In genomic region chr1:75359346-75359745, GRCm38 (mm10) we compare ENCODE assay signal across 9 mouse cellular contexts. TPM values are rescaled to one million over a fixed set of nuclear protein-coding genes. Genes with fewer than 3 reads are reported as not detected.
A peak's percentile ranks its signal among the peaks of the same experiment; 100 is the strongest.
DNase-seq lines count a peak whose midpoint lies in the region; ATAC-seq and TF ChIP-seq lines count a peak whose summit lies in the region.
"Had no signal": no experiment of that assay in that cellular context is flagged by ENCODE, and none has a peak within 500 bp of the region (broad histone marks: within the 10 kb centered on the region; RNA-seq: fewer than 3 reads in every experiment).

No protein-coding gene starts in this region.

- H3K27me3 ChIP-seq in embryonic facial prominence, embryonic 13.5 days: peaks cover 46% of the 10 kb centered on the region
- no peaks in the 10 kb centered on the region for H3K27me3 ChIP-seq in heart, embryonic 14.5 days (ENCODE audit: control insufficient read depth, insufficient read depth, low read length)
- peaks cover 67% of the 10 kb centered on the region for H3K27me3 ChIP-seq in midbrain, embryonic 10.5 days (ENCODE audit: low read depth, poor library complexity, severe bottlenecking)
- peaks cover 31% of the 10 kb centered on the region for H3K27me3 ChIP-seq in hindbrain, embryonic 16.5 days (replicated peaks; ENCODE audit: control insufficient read depth, insufficient read depth, low read length)

- H3K9me3 ChIP-seq in embryonic facial prominence, embryonic 13.5 days: no peaks in the 10 kb centered on the region
- no peaks in the 10 kb centered on the region for H3K9me3 ChIP-seq in heart, embryonic 14.5 days (ENCODE audit: control insufficient read depth, low read length)
- no peaks in the 10 kb centered on the region for H3K9me3 ChIP-seq in midbrain, embryonic 10.5 days (replicated peaks)
- no peaks in the 10 kb centered on the region for H3K9me3 ChIP-seq in hindbrain, embryonic 16.5 days (ENCODE audit: control insufficient read depth, low read length)
- H3K9me3 ChIP-seq: liver, embryonic 15.5 days had no signal

- TF ChIP-seq CTCF in layer of hippocampus, adult 2 months (conservative IDR thresholded peaks at IDR 0.05): no peak

- DNase-seq in layer of hippocampus, adult 2 months (ENCODE audit: low spot score in 2 of 2): peak in 1 of 2 experiments; percentile 13
- no peak for DNase-seq in layer of hippocampus, adult 8-10 months (ENCODE audit: low spot score in 2 of 2)
- DNase-seq in right cerebral cortex, postnatal 10 days (ENCODE audit: low spot score in 2 of 2): peak; percentile 74 to 82
- no peak for DNase-seq in midbrain, embryonic 10.5 days (ENCODE audit: low spot score)
- DNase-seq in ovary, adult 18-20 months (ENCODE audit: low spot score): no peak

- H3K4me3 ChIP-seq in layer of hippocampus, adult 2 months: no peak overlapping the region
- H3K4me3 ChIP-seq in embryonic facial prominence, embryonic 13.5 days: no peak overlapping the region
- H3K4me3 ChIP-seq in heart, embryonic 14.5 days (ENCODE audit: control insufficient read depth in 1 of 2, insufficient read depth in 1 of 2, low read depth in 1 of 2, low read length in 2 of 2): peak overlapping the region in 1 of 2 experiments; percentile 61; a peak in 1 of 4 replicates
- H3K4me3 ChIP-seq in midbrain, embryonic 10.5 days: no peak overlapping the region
- H3K4me3 ChIP-seq in hindbrain, embryonic 16.5 days (ENCODE audit: low read length): no peak overlapping the region

- peak overlapping the region; percentile 65 for H3K27ac ChIP-seq in layer of hippocampus, adult 2 months
- H3K27ac ChIP-seq in embryonic facial prominence, embryonic 13.5 days: no peak overlapping the region
- peak overlapping the region; percentile 92 to 98 for H3K27ac ChIP-seq in heart, embryonic 14.5 days (replicated peaks in 1 of 2; ENCODE audit: control insufficient read depth in 1 of 2, insufficient read depth in 1 of 2, low read depth in 2 of 2, low read length in 2 of 2)
- no peak overlapping the region for H3K27ac ChIP-seq in midbrain, embryonic 10.5 days (replicated peaks)
- no peak overlapping the region for H3K27ac ChIP-seq in hindbrain, embryonic 16.5 days (ENCODE audit: low read depth, low read length)
- H3K27ac ChIP-seq: liver, embryonic 15.5 days had no signal

- H3K4me1 ChIP-seq in embryonic facial prominence, embryonic 13.5 days: peaks cover 26% of the 10 kb centered on the region
- peaks cover 37 to 51% of the 10 kb centered on the region in 2 experiments for H3K4me1 ChIP-seq in heart, embryonic 14.5 days (ENCODE audit: control insufficient read depth in 2 of 2, insufficient read depth in 2 of 2, low read length in 2 of 2)
- H3K4me1 ChIP-seq in midbrain, embryonic 10.5 days: peaks cover 22% of the 10 kb centered on the region
- H3K4me1 ChIP-seq in hindbrain, embryonic 16.5 days (ENCODE audit: control insufficient read depth, insufficient read depth, low read depth, low read length): peaks cover 12% of the 10 kb centered on the region

- H3K9ac ChIP-seq in embryonic facial prominence, embryonic 13.5 days: no peak overlapping the region
- peak overlapping the region; percentile 92 for H3K9ac ChIP-seq in heart, embryonic 14.5 days (ENCODE audit: low read length)
- no peak overlapping the region for H3K9ac ChIP-seq in hindbrain, embryonic 16.5 days (ENCODE audit: low read depth, low read length)
- H3K9ac ChIP-seq: liver, embryonic 15.5 days had no signal

- H3K4me2 ChIP-seq in embryonic facial prominence, embryonic 13.5 days: peak overlapping the region; percentile 5; the same call in 1 of the 2 replicates
- H3K4me2 ChIP-seq in heart, embryonic 14.5 days (ENCODE audit: low read length): peak overlapping the region; percentile 80
- H3K4me2 ChIP-seq in hindbrain, embryonic 16.5 days (ENCODE audit: low read length): no peak overlapping the region

- no peak for ATAC-seq in embryonic facial prominence, embryonic 13.5 days (ENCODE audit: insufficient number of reproducible peaks, insufficient read depth, low FRiP score, low TSS enrichment, low read depth)
- ATAC-seq in heart, embryonic 14.5 days (ENCODE audit: insufficient number of reproducible peaks, insufficient read depth, low FRiP score, low read depth): peak; percentile 42
- ATAC-seq in hindbrain, embryonic 16.5 days: no peak

- WGBS in embryonic facial prominence, embryonic 13.5 days: 72% methylated on average over 13 of the region's 13 CpGs
- WGBS in heart, embryonic 14.5 days: 12% methylated on average over 13 of the region's 13 CpGs
- 81% methylated on average over 13 of the region's 13 CpGs for WGBS in midbrain, embryonic 10.5 days
- 68% methylated on average over 13 of the region's 13 CpGs for WGBS in hindbrain, embryonic 16.5 days

- H3K36me3 ChIP-seq in embryonic facial prominence, embryonic 13.5 days: no peaks in the 10 kb centered on the region
- peaks cover 24% of the 10 kb centered on the region for H3K36me3 ChIP-seq in heart, embryonic 14.5 days (ENCODE audit: control insufficient read depth, insufficient read depth, low read length)
- H3K36me3 ChIP-seq in midbrain, embryonic 10.5 days: no peaks in the 10 kb centered on the region
- no peaks in the 10 kb centered on the region for H3K36me3 ChIP-seq in hindbrain, embryonic 16.5 days (ENCODE audit: control insufficient read depth, insufficient read depth, low read length)
- H3K36me3 ChIP-seq: liver, embryonic 15.5 days had no signal

RNA-seq across cellular contexts. Expression of gene Des, which starts 0.8 kb away (rescaled TPM):
- total RNA-seq in layer of hippocampus, adult 2 months (2021): under 1 TPM; 0.88 to 1.00 TPM
- total RNA-seq in layer of hippocampus, adult 8-10 months (2022): 1 to 10 TPM in 3 of 4 experiments, under 1 TPM in 1; 0.60 to 1.9 (median 1.5) TPM
- 9.9 and 13.8 TPM in 2 replicates for polyA plus RNA-seq in embryonic facial prominence, embryonic 13.5 days (2015; fragmentation: Nextera tagmentation; extraction: Ambion mirVana)
- polyA plus RNA-seq in heart, embryonic 14.5 days (2014; fragmentation: Nextera tagmentation; extraction: Ambion mirVana): 351 and 377 TPM in 2 replicates
- 1.1 and 2.8 TPM in 2 replicates for polyA plus RNA-seq in midbrain, embryonic 10.5 days (2016; fragmentation: Nextera tagmentation; extraction: Ambion mirVana)
- polyA plus RNA-seq in hindbrain, embryonic 16.5 days (2015; fragmentation: Nextera tagmentation; extraction: Ambion mirVana): 1.7 and 10.9 TPM in 2 replicates

RNA-seq across cellular contexts. Expression of gene Speg, which starts 15.8 kb away (rescaled TPM):
- 100 to 1,000 TPM; 168 to 179 TPM for total RNA-seq in layer of hippocampus, adult 2 months (2021)
- total RNA-seq in layer of hippocampus, adult 8-10 months (2022): 100 to 1,000 TPM; 168 to 185 (median 182) TPM
- 16.1 and 17.0 TPM in 2 replicates for polyA plus RNA-seq in embryonic facial prominence, embryonic 13.5 days (2015; fragmentation: Nextera tagmentation; extraction: Ambion mirVana)
- 52.4 and 53.4 TPM in 2 replicates for polyA plus RNA-seq in heart, embryonic 14.5 days (2014; fragmentation: Nextera tagmentation; extraction: Ambion mirVana)
- 23.6 and 26.9 TPM in 2 replicates for polyA plus RNA-seq in midbrain, embryonic 10.5 days (2016; fragmentation: Nextera tagmentation; extraction: Ambion mirVana)
- 20.3 and 20.4 TPM in 2 replicates for polyA plus RNA-seq in hindbrain, embryonic 16.5 days (2015; fragmentation: Nextera tagmentation; extraction: Ambion mirVana)

RNA-seq across cellular contexts. Expression of gene Dnpep, which starts 41.6 kb away (rescaled TPM):
- 10 to 100 TPM; 49.1 to 50.0 TPM for total RNA-seq in layer of hippocampus, adult 2 months (2021)
- total RNA-seq in layer of hippocampus, adult 8-10 months (2022): 10 to 100 TPM; 41.2 to 49.8 (median 45.4) TPM
- 110 and 112 TPM in 2 replicates for polyA plus RNA-seq in embryonic facial prominence, embryonic 13.5 days (2015; fragmentation: Nextera tagmentation; extraction: Ambion mirVana)
- 122 and 128 TPM in 2 replicates for polyA plus RNA-seq in heart, embryonic 14.5 days (2014; fragmentation: Nextera tagmentation; extraction: Ambion mirVana)
- polyA plus RNA-seq in midbrain, embryonic 10.5 days (2016; fragmentation: Nextera tagmentation; extraction: Ambion mirVana): 157 and 176 TPM in 2 replicates
- 149 and 150 TPM in 2 replicates for polyA plus RNA-seq in hindbrain, embryonic 16.5 days (2015; fragmentation: Nextera tagmentation; extraction: Ambion mirVana)

Comparison
In these comparisons a context has a peak if more than half of its experiments do, and no peak if none do; other contexts are left out.
1. DNase-seq: peak in right cerebral cortex, postnatal 10 days (2 of 2); none in layer of hippocampus, adult 8-10 months (0 of 2), midbrain, embryonic 10.5 days (single experiment) and ovary, adult 18-20 months (single experiment).
2. H3K27ac ChIP-seq: peak in layer of hippocampus, adult 2 months (single experiment) and heart, embryonic 14.5 days (2 of 2); none in embryonic facial prominence, embryonic 13.5 days (single experiment), midbrain, embryonic 10.5 days (single experiment) and hindbrain, embryonic 16.5 days (single experiment).
3. RNA of gene Des, which starts 0.8 kb away (polyA plus RNA-seq): 351 to 377 TPM in heart, embryonic 14.5 days; 9.9 to 13.8 TPM in embryonic facial prominence, embryonic 13.5 days, 1.1 to 2.8 TPM in midbrain, embryonic 10.5 days and 1.7 to 10.9 TPM in hindbrain, embryonic 16.5 days; every median in the first group is over 10 times any median in the second.